Mouse (Mus musculus) stomach, postnatal 0 days (tissue): Measurements from ENCODE around the gene Elmo1.

Source experiments
- CTCF ChIP-seq: IDR thresholded peaks from 2 replicates; pipeline ENCODE4 v1.5.1; 2016; ENCODE audit warnings: antibody characterized with exemption, low read depth, mild to moderate bottlenecking, moderate library complexity
- EP300 ChIP-seq: optimal IDR thresholded peaks from 2 replicates; pipeline ENCODE3; 2016; ENCODE audit warnings: antibody characterized with exemption

DNA sequence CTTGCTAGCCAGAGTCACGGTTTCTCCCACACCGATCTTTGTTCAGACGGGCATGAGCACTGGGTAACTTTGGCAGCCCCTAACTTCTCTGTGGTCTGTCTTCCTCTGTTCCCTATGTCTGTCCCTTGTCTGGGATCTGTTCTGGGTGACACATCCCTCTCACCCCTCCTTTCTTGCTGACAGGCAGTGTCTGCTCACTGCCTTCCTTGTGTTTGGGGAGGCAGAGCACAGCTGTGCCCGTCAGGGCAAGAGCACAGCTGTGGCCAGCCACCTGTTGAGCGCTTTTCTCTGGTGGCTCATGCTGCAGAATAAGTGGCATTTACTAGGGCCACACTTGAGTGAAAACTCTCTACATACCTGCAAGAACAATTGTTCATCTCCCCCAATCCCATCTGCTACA lies 116.7 kb downstream of the Elmo1 start:
- TF ChIP-seq CTCF (no peak), EP300 (no peak)
